Mouse (Mus musculus): ENCODE data around the gene Rhot1. TPM values are rescaled to one million over a fixed set of nuclear protein-coding genes. Genes with fewer than 3 reads are reported as not detected.

Gene Rhot1
- total and polyA plus RNA-seq, 2 experiments from 2014 or later: 53.8 to 89.3 TPM

DNA sequence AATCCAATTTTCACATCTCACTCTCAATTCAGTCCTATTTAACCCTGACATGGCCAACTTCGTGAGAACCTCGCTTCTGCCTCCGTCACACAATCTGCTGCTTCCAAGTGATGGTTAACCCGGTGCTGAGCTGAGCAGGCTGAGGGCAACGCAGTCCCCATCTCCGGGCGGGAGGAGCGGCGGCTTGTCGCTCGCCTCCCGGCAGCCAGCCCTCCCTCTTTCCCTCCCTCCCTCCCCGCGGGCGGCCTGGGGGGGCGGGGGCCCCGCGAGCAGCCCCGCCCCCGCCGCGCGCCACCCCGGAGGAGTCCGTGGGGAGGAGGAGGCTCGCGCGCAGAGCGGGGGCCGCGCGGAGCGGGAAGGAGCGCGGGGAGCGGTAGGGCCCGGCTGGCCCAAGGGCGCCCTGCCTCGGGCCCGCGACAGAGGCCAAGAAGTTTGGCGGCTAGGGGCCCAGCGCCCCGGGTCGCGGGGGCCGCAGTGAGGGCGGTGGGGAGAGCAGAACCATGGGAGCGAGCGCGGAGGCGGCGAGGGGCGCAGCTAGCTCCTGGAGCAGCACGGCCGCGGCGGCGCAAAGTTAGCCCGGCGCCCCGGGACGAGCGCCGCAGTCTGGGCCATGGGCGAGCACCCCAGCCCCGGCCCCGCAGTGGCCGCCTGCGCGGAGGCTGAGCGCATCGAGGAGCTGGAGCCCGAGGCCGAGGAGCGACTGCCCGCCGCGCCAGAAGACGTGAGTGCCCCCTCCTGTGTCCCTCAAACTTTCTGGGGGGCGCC lies 91.9 kb downstream of the Rhot1 start, which contains the start of gene Rhbdl3:
Gene Rhbdl3 (plus strand): TSS at position 362 of the 765 bp plus-strand sequence.
- H3K27ac ChIP-seq (ENCODE audit: low read depth): no peak within 1 kb of the TSS
- ATAC-seq (ENCODE audit: insufficient read depth, low read depth): peak; percentile 55; the same call in 1 of the 2 replicates
- H3K36me3 ChIP-seq (replicated peaks; ENCODE audit: control insufficient read depth, insufficient read depth, low read length): no peaks in the 10 kb centered on the region
- DNase-seq (ENCODE audit: low spot score): no peak
- TF ChIP-seq CTCF (IDR thresholded peaks at IDR 0.05; ENCODE audit: low read depth) (no peak), EP300 (IDR thresholded peaks at IDR 0.05; ENCODE audit: low read depth) (no peak)
- under 1% methylated on average over 53 of the region's 81 CpGs for WGBS
- H3K27me3 ChIP-seq (ENCODE audit: control insufficient read depth, insufficient read depth, low read length): peaks cover 64% of the 10 kb centered on the region
- peaks cover 6% of the 10 kb centered on the region; the same call in 1 of the 2 replicates for H3K4me1 ChIP-seq (ENCODE audit: control insufficient read depth, insufficient read depth)
- H3K9me3 ChIP-seq (replicated peaks; ENCODE audit: control insufficient read depth, low read length): no peaks in the 10 kb centered on the region
- H3K9ac ChIP-seq (replicated peaks; ENCODE audit: low read depth, low read length): peak within 1 kb of the TSS; percentile 24; the same call in 1 of the 2 replicates
- H3K4me3 ChIP-seq (ENCODE audit: low read depth, low read length): peak within 1 kb of the TSS; percentile 52
- H3K4me2 ChIP-seq (ENCODE audit: low read depth, low read length): peak within 1 kb of the TSS; percentile 75

DNA sequence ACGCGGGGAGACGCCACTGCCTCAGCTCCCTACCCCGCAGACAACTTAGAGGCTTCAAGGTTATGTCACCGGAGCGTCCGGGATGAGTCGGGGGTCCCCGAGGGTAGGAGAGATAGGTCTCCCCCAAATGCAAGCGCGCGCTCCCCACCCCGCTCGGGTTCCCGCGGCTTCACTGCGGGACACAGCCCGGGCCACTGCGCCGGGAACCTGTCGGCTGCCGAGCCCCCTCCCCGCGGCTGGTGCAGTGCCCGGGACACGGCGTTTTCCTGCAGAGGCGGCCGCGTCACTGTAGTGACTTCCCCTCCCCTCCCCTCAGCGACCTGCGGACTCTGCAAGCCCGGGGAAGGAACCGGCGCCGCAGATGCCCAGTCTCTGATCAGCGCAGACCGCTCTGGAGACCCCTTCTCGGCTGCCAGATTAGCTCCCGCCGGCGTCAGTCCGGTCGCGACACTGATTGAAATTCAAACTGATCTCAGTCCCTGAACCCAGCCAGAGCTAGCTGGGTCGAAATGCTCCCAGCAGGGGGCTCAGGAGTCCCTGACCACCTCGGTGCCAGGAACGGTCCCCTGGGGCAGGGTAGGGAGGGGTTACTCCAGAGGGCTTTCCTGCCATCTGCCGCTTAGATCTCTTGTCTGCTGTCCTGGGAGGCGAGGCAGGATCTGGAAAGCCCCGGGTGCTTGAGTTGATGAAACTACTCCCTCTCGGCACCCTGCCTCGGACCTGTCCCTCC lies 92.7 kb downstream of the Rhot1 start:
- DNase-seq (ENCODE audit: low spot score) (peak; percentile 21), ATAC-seq (ENCODE audit: insufficient read depth, low read depth) (peak; percentile 51)
- Histone ChIP-seq H3K9ac (replicated peaks; ENCODE audit: low read depth, low read length) (peak overlapping the region; percentile 24; the same call in 1 of the 2 replicates), H3K4me1 (ENCODE audit: control insufficient read depth, insufficient read depth) (peaks cover 6% of the 10 kb centered on the region; the same call in 1 of the 2 replicates), H3K4me2 (ENCODE audit: low read depth, low read length) (peak overlapping the region; percentile 75), H3K27me3 (ENCODE audit: control insufficient read depth, insufficient read depth, low read length) (peaks cover 56% of the 10 kb centered on the region), H3K27ac (ENCODE audit: low read depth) (no peak overlapping the region), H3K9me3 (replicated peaks; ENCODE audit: control insufficient read depth, low read length) (no peaks in the 10 kb centered on the region), H3K4me3 (ENCODE audit: low read depth, low read length) (peak overlapping the region; percentile 52), H3K36me3 (replicated peaks; ENCODE audit: control insufficient read depth, insufficient read depth, low read length) (no peaks in the 10 kb centered on the region)
- WGBS: under 1% methylated on average over 34 of the region's 53 CpGs
- TF ChIP-seq EP300 (IDR thresholded peaks at IDR 0.05; ENCODE audit: low read depth): no peak
- TF ChIP-seq CTCF (IDR thresholded peaks at IDR 0.05; ENCODE audit: low read depth): 0 out of 2 replicates have a peak, but pooled peaks have one; percentile 20

GRCm38 (mm10) chr11:80302046-80302390 lies 93.2 kb downstream of the Rhot1 start:
- H3K27me3 ChIP-seq (ENCODE audit: control insufficient read depth, insufficient read depth, low read length): peaks cover 55% of the 10 kb centered on the region
- H3K4me3 ChIP-seq (ENCODE audit: low read depth, low read length): peak overlapping the region; percentile 52
- H3K4me1 ChIP-seq (ENCODE audit: control insufficient read depth, insufficient read depth): peaks cover 6% of the 10 kb centered on the region; the same call in 1 of the 2 replicates
- WGBS: 0% methylated on average over 9 of the region's 9 CpGs
- H3K9ac ChIP-seq (replicated peaks; ENCODE audit: low read depth, low read length): no peak overlapping the region
- no peaks in the 10 kb centered on the region for H3K9me3 ChIP-seq (replicated peaks; ENCODE audit: control insufficient read depth, low read length)
- DNase-seq (ENCODE audit: low spot score): no peak
- TF ChIP-seq CTCF (IDR thresholded peaks at IDR 0.05; ENCODE audit: low read depth) (no peak), EP300 (IDR thresholded peaks at IDR 0.05; ENCODE audit: low read depth) (no peak)
- H3K27ac ChIP-seq (ENCODE audit: low read depth): no peak overlapping the region
- H3K4me2 ChIP-seq (ENCODE audit: low read depth, low read length): peak overlapping the region; percentile 75
- no peak for ATAC-seq (ENCODE audit: insufficient read depth, low read depth)
- H3K36me3 ChIP-seq (replicated peaks; ENCODE audit: control insufficient read depth, insufficient read depth, low read length): no peaks in the 10 kb centered on the region

- H3K4me3 ChIP-seq (ENCODE audit: low read depth, low read length): peak overlapping the region; percentile 52
- H3K4me2 ChIP-seq (ENCODE audit: low read depth, low read length): peak overlapping the region; percentile 75
- peaks cover 54% of the 10 kb centered on the region for H3K27me3 ChIP-seq (ENCODE audit: control insufficient read depth, insufficient read depth, low read length)
- H3K9me3 ChIP-seq (replicated peaks; ENCODE audit: control insufficient read depth, low read length): no peaks in the 10 kb centered on the region
- TF ChIP-seq CTCF (IDR thresholded peaks at IDR 0.05; ENCODE audit: low read depth) (no peak), EP300 (IDR thresholded peaks at IDR 0.05; ENCODE audit: low read depth) (no peak)
- H3K9ac ChIP-seq (replicated peaks; ENCODE audit: low read depth, low read length): no peak overlapping the region
- ATAC-seq (ENCODE audit: insufficient read depth, low read depth) (no peak), DNase-seq (ENCODE audit: low spot score) (peak; percentile 31)
- WGBS: 3% methylated on average over 11 of the region's 11 CpGs
- no peak overlapping the region for H3K27ac ChIP-seq (ENCODE audit: low read depth)
- H3K36me3 ChIP-seq (replicated peaks; ENCODE audit: control insufficient read depth, insufficient read depth, low read length): no peaks in the 10 kb centered on the region
- peaks cover 6% of the 10 kb centered on the region; the same call in 1 of the 2 replicates for H3K4me1 ChIP-seq (ENCODE audit: control insufficient read depth, insufficient read depth)
Observed at GRCm38 (mm10) chr11:80302536-80302935, 93.7 kb downstream of the Rhot1 start.

DNA sequence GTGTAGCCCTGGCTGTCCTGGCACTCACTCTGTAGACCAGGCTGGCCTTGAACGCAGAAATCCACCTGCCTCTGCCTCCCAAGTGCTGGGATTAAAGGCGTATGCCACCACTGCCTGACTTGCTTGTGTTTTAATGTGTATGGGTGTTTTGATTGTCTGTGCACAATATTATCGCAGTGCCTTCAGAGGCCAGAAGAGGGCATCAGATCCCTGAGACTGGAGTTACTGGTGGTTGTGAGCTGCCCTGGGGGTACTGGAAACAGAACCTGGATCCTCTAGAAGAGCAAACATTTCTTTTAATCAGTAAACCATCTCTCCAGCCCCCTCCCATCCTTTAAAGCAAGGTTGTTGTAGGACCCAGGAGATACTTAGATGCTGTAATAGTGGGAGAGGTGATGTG lies 94.9 kb downstream of the Rhot1 start:
- 78% methylated on average over 3 of the region's 3 CpGs for WGBS

More for the DNA sequence above, 94.9 kb downstream of the Rhot1 start:
- ATAC-seq (ENCODE audit: insufficient read depth, low read depth) (no peak), DNase-seq (ENCODE audit: low spot score) (no peak)
- Histone ChIP-seq H3K9ac (replicated peaks; ENCODE audit: low read depth, low read length) (no peak overlapping the region), H3K27ac (ENCODE audit: low read depth) (no peak overlapping the region), H3K9me3 (replicated peaks; ENCODE audit: control insufficient read depth, low read length) (no peaks in the 10 kb centered on the region), H3K4me1 (ENCODE audit: control insufficient read depth, insufficient read depth) (peaks cover 6% of the 10 kb centered on the region; the same call in 1 of the 2 replicates), H3K4me3 (ENCODE audit: low read depth, low read length) (no peak overlapping the region), H3K27me3 (ENCODE audit: control insufficient read depth, insufficient read depth, low read length) (peaks cover 48% of the 10 kb centered on the region), H3K36me3 (replicated peaks; ENCODE audit: control insufficient read depth, insufficient read depth, low read length) (no peaks in the 10 kb centered on the region), H3K4me2 (ENCODE audit: low read depth, low read length) (no peak overlapping the region)
- TF ChIP-seq EP300 (IDR thresholded peaks at IDR 0.05; ENCODE audit: low read depth) (no peak), CTCF (IDR thresholded peaks at IDR 0.05; ENCODE audit: low read depth) (0 out of 2 replicates have a peak, but pooled peaks have one; percentile 3)
